Mouse (Mus musculus): ENCODE results near the gene Nxpe5. TPM values are rescaled to one million over a fixed set of nuclear protein-coding genes. Genes with fewer than 3 reads are reported as not detected.

Gene Nxpe5
- total RNA-seq, 2 experiments from 2014 or later: 0.70 to 0.85 TPM

DNA sequence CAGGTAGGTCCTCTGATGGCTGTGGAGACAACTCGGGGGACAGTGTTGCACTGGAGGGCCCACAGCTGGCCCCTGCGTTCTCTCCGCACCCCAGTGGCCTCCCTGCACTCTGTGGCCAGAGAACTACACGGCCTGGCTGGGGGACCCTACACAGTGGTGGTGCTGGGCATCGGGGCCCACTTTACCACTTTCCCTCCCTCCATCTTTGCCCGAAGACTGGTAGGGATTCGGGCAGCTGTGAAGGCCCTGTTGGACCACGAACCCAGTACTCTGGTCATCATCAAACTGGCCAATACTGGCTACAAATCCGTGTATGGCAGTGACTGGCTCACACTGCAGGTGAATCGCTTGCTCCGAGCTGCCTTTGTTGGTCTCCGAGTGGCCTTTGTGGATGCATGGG, 25.4 kb downstream of the Nxpe5 start:
- no peak for DNase-seq (ENCODE audit: low spot score in 2 of 2)

DNA sequence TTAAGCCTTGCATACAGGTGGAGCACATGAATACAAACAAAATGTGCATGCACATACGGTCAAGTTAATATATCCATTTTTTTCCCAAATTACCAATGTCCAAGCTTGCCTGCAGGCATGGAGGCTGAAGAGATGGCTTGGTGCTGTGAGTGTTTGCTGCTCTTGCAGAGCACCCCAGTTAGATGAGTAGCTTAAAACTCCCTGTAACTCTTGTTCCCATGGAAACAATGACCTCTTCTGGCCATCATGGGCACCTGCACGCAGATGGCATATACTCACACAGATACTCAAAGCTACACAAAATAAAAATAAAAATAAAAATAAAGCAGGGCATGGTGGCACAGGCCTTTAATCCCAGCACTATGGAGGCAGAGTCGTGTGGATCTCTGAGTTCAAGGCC, 27.4 kb downstream of the Nxpe5 start:
- DNase-seq (ENCODE audit: low spot score in 2 of 2): no peak

DNA sequence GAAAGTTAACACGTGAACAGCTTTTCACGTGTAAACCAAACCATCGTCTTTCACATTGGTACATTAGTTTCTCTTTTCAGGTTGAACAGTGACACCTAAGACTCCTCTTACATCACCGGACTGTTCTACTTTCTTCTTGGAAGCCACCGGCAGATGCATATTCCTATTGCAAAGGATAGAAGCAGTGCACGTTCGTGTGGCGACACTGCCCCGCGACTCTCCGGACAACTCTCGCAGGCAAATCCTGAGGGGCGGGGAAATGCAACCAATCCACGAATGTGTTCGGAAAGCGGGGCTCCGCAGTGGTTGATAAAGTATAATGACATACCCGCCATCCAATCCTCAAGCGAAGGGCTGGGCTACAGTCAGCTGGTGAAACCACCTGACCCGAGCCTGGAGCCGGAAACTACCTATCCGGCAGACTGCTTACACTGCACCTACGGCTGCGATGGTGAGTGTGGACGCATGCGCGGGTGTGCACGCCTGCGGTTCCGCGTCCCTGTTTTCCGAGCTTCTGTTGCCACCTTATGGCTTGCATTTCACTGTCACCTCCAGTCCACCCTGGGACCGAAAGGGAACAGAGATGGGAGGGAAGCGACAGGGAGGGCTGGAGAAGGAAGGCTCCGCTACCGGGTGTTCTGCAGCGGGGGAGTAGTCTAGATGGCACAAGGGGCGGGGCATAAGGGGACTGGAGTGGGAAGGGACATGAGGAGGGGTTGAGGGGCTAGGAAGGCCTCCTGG, 29.8 kb downstream of the Nxpe5 start, which contains the start of gene Lamtor4:
TSS of gene Lamtor4 (plus strand) at position 130 of the 741 bp plus-strand sequence.
- DNase-seq (ENCODE audit: low spot score in 2 of 2): peak; percentile 75 to 85

DNA sequence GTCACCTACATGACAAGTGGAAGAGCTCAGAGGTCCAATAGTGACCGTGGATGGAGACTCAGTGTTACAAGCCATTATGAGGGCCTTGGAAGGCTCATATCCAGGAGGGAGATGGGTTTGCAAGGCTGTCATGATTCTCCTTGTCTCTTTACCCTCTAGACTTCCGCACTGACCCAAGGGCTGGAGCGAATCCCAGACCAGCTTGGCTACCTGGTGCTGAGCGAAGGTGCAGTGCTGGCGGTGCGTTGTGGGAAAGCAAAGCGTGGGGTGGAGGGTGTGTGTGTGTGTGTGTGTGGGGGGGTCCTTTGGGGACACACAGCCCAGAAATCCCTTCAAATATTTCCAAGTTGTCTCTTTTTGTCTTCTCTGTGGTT, 30.4 kb downstream of the Nxpe5 start:
- no peak for DNase-seq (ENCODE audit: low spot score in 2 of 2)

DNA sequence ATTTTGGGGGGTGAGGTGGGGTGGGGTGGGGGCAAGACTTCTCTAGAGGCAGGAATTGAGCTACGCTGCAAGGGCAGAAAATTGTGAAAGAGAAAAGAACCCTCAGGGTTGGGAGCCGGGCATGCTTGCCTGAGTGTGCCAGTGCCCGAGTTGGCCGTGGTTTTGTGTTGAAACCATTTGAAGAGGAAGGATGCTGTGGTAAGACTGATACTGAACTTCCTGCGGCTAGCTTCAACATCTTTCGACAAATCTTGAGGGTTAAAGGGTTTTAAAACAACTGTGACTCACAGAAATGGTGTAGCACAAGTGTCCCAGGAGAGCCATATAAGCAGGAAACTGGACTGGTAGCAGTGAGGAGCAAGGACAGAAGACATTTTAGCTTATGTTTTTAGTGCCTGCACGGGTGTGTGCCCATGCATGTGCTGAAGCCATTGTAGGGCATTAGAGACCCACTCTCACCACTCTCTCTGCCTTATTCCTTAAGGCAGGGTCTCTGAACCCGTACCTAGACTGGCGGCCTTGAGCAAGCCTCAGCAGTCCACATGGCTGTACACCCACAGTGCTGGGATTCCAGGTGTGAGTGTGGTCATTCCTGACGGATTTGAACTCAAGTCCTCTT, 31.4 kb downstream of the Nxpe5 start:
- DNase-seq (ENCODE audit: low spot score in 2 of 2): no peak

DNA sequence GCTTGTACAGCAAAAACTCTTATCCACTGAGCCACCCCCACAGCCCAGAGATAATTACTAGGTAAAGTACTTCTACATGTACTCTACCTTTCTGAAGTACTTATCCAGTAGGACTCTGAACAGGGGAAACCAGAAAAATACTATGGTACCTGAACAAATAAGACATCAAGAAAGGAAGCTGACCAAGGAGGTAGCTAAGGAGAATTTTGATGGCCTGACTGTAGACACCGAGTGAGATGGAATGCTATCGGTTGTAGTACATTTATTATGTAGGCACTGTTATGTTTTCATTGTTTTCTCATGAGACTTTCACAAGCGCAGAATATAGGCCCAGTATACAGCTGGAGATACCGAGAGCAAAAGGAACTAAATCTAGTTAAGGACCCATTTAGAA, 31.9 kb downstream of the Nxpe5 start:
- no peak for DNase-seq (ENCODE audit: low spot score in 2 of 2)

DNA sequence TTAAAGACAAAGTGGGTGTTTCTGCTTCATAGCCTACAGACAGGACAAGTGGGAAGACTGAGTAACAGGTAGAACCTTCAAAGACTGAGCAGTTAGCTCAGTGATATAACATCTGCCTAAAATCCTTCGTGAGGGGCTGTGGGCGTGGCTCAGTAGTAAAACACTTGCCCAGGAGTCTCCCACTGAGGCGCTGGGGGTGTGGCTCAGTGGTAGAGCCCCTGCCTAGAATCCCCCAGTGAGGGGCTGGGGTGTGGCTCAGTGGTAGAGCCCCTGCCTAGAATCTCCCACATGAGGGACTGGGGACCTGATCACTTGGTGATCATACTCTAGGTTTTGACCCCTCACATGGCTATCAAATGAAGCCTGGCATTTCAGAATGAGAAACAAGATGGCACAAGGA, 32.4 kb downstream of the Nxpe5 start:
- no peak for DNase-seq (ENCODE audit: low spot score in 2 of 2)

DNA sequence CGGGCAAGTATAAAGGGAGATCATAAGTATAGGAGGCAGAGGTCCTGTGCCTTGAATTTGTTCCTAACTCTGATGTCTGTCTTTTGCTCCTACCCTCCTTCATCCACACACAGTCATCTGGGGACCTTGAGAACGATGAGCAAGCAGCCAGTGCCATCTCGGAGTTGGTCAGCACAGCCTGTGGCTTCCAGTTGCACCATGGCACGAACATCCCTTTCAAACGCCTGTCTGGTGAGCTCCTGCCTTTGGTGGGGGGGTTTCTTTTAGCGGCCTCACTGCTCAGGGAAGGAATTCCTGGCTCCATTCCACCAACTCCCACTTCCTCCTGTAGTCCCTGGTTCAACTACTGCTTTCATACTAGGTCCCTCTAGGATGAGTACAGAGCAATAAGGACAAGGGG, 32.8 kb downstream of the Nxpe5 start:
- no peak for DNase-seq (ENCODE audit: low spot score in 2 of 2)

DNA sequence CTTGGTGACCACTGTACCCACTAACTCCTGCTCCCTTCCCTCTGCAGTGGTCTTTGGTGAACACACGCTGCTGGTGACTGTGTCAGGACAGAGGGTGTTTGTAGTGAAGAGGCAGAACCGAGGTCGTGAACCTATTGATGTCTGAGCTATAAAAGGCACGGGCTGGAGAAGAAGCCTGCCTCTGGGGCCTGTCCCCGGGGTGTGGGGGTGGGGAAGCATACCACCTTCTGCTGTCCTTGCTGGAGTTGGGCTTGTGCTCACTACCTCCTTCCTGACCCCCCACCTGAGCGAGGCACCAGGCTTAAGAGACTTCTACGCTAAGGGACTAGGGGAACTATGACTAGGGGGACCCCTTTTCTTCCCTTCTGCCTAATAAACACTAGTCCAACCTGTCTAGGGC, 33.3 kb downstream of the Nxpe5 start:
- no peak for DNase-seq (ENCODE audit: low spot score in 2 of 2)

DNA sequence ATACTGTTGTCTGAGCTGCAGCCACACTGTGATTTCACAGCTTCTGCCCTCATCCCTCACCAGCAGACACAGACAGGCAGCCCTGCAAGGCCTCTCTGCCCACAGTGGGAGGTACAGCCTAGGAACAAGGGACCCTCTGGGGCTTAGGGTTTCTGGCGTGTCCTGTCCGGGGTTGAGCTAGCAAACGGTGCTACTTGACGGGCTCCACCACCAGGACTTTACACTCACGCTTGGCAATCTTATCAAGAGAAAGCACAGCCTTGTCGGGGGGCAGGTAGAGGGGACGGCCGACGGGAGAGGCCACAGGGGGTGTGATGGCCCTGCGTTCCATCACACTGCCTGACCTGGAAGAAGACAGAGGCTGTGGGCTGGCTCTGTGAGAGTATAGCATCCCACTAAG, 34.4 kb downstream of the Nxpe5 start:
- DNase-seq (ENCODE audit: low spot score in 2 of 2): no peak

DNA sequence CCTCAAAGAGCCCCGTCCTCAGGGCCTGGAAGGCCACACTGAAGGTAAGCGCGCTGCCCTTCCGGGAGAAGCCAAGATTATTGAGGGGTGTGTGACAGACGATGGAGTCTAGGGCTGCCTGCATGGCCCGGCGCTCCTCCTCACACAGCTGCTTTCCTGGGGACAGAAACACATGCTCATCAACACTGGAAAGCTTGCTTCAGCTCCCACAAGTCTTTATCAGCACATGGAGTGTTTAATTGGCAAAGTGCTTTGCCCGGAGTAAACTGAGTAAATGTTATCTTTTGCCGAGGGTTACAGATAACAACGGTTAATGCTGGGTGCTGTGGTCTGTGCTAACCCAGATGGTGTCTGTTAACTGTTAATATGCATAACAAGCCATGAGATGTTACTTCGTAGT, 35.1 kb downstream of the Nxpe5 start:
- DNase-seq (ENCODE audit: low spot score in 2 of 2): no peak

DNA sequence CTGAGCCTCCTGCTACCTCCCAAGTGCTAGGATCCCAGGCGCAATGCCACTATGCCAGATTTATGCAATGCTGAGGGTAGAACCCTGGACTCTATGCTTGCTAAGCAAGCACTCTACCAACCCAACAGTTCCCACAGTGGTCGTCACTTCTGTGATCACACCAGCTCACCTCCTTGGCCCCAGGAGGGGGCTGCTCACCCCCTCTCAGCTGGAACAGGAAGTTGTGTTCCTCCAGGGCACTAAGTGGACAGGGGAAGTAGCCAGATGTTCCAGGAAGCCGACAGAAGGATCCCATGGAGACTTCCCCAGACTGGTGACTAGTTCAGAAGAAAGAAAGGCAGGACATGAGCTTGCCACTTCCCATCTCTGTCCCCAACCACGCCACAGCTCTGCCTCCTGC, 36.3 kb downstream of the Nxpe5 start:
- no peak for DNase-seq (ENCODE audit: low spot score in 2 of 2)

DNA sequence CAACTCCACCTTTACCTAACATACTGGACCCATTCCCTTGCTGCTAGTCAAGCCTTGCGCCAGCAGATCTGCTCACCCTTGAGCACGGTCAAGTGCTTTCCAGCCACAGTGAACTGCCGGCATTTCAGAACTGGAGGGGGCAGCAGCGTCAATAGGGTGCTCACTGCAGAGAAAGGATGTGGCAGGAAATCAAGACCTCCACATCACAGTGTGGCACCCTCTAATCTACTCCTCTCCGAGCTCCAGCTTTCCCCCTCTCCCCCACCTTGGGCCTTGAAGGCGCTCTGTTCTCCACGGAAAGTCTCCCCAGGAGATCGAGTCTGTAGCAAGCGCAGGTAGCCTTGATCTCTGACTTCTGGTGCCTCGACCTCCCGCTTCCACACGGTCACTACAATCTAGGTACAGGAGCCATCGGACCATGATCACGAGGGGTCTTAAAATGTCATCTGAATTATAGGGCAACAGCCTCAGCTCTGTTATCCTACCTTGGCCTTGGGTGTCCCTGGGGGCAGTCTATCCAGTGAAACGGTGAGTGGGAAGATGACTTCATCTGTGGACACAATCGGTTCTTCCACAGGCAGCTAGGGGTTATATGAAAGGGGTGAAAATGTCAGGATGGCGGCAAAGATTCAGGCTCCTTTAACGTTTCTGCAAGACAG, 37.0 kb downstream of the Nxpe5 start:
- no peak for DNase-seq (ENCODE audit: low spot score in 2 of 2)

DNA sequence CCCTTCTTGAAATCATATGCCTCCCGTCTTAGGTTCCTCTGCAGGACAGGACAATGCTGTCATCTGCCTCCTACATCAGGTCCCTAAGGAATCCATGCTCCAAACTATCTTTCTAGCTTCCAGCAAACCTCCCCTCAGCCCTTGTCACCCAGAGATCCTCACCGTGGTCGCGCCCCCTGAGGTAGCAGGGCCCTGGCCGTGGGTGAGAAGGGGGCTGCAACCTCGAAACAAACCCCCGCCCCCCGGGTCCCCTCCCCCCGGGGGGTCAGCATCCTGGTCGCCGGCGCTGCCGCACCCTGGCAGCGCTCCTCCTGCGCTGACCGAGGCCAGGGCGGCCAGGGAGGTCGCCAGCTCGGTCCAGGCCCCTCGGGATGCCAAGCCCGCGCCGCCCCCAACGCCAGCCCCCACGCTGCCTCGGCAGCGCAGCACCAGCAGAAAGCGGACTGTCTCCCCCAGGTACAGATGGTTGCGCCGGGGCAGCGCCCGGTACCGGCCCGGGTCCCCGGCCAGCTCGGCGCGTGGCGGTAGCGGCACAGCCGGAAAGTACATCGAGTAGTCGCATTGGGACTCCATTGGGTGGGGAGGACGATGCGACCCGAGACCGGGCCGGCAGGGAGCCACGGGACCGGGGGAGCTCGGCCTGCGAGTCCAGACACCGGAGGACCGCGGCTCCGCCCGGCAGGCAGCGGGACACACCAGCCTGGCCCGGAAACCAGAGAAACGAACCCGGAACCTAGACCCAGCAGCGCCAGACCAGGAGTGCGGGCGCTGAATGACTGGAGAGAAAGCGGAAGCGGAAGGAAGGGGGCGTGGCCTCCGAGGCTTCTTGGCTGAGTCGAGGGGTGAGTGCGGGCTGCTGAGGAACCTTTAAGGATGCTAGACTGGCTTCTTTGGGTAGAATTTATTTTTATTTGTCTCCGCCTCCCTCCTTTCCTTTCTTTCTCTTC, 37.8 kb downstream of the Nxpe5 start, which contains the start of gene BC037034:
TSS of gene BC037034 (minus strand) at position 774 of the 947 bp plus-strand sequence.
- peak; percentile 71 to 82 for DNase-seq (ENCODE audit: low spot score in 2 of 2)

DNA sequence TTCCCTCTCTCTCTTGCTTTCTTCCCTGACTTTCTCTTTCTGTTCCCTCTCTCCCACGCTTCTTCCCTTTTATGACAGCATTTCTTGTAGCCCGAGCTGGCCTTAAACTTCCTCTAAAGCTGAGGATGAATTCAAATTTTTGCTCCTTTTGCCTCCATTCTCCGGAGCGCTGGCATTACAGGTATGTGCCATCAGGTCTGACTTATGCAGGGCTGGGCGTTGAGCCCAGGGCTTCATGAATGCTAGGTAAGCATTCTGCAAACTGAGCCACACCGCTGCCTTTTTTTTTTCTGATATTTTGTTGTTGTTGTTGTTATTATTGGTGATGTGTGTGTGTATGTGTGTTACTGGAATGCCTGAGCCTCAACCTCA, 38.5 kb downstream of the Nxpe5 start:
- DNase-seq (ENCODE audit: low spot score in 2 of 2): no peak

DNA sequence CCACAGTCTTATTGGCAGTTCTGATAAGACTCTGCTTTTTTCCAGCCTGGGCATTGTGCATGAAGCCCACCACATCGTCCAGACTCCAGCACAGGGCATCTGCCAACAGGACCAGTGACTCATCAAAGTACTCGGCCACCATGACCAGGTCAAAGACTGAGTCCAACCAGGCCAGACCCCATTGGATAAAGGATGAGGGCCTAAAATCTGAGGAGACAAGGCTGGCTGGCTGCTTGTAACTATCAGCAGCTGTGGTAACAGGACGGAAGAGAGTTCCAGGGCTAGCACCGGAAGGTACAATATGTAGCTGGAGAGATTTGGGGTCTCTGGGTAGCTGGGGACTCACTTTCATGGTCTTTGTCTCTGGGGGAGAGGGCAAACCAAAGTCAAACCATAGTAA, 40.0 kb downstream of the Nxpe5 start:
- no peak for DNase-seq (ENCODE audit: low spot score in 2 of 2)

DNA sequence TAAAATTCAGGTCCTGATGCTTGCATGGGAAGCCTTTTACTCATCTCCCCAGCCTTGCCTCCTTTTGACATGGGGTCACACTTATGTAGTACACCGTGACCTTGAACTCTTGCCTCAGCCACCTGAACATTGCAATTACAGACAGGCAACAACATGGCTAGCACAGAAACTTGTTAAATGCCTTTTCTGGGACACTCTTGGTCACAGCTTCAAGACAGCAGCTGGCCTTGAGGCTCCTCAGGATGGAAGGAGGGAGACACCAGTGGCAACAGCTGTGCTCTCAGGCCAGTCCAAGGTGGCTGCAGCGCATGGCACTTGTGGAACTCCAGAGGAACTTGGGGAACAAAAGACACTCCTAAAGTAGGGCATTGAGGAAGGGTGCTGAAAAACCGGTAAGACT, 41.4 kb downstream of the Nxpe5 start:
- DNase-seq (ENCODE audit: low spot score in 2 of 2): no peak

DNA sequence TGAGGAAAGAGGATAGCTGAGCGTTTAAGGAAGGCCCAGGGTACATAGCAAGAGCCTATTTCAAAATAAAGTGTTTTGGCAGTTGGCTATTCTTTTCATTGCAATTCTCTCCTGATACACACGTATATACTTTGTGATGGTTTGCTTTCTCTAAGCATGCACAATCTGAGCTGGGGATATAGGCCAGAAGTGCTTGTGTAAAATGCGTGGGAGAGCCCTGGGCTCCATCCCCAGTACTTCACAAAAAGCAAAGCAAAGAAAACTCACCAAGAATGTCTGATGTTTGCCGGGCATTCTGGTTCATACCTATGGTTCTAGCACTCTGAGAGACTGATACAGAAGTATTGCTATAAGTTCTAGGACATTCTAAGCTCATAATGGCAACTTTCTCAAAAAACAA, 43.3 kb downstream of the Nxpe5 start:
- no peak for DNase-seq (ENCODE audit: low spot score in 2 of 2)

DNA sequence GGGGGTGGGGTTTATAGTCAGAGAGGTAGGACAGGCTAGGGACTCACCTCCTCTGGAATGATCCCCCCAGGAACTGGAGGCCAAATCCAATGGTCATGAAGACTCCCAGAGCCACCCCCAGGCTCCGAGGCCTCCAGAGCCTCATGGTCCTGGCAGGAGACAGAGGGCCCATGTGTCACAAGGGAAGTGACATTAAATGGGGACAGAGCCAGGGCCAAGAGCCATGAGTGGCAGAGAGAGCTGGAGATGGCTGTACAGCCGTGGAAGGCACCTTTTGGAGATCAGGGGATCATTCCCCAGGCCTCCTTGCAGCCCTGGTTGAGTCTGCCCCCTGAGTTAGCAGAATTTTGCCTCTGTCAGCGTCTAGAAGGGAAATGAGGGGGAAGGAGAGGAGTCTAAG, 45.5 kb downstream of the Nxpe5 start:
- DNase-seq (ENCODE audit: low spot score in 2 of 2): no peak

DNA sequence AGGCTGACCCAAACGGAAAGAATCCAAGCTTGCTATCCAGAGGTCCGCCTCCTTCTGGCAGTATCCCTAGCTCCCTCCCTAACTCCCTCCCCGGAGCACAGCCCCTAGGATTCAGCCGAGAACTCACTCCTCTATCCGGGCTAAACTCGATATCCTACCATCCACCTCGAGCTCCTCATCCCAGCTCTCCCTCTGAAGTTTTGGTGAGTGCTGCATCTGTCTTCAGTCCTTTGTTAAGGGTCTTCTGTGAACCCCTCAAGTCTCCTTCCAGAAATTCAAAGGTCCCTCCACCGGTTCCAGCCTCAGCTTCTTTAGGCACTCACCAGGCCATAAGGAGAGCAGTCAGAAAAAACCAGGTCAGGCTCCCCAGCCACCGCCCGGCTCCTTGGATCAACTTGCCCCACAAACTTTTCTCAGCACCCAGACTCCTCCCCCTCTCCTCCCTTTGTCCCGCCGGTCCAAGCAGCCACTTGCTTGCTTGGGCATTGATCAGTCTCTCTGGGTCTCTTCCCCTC, 46.8 kb downstream of the Nxpe5 start, which contains the start of gene Gal3st4:
TSS of gene Gal3st4 (minus strand) at position 432 of the 515 bp plus-strand sequence.
- no peak for DNase-seq (ENCODE audit: low spot score in 2 of 2)

DNA sequence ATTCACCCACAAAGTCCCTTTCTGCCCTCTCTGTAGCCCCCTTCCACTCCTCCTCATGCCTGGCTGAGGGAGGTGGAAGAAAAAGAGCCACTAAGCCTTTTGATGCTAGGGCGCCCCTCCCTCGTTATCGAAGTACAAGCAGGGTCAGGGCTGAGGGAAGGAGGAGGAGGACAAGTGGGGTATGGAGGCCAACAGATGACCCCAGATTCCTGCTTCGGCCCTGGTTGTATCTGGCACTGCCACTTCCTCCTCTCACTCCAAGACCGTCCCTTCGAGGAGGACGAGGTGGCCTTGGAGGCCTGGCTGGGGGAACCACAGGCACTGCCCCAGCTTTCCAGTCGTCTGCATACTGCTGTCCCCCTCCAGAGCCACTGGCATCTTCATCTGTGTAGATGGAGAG, 48.5 kb downstream of the Nxpe5 start:
- no peak for DNase-seq (ENCODE audit: low spot score in 2 of 2)

Measured in adrenal gland, postnatal 4 days (tissue).